ENCODE assay signal across 23 mouse cellular contexts in the genomic region with DNA sequence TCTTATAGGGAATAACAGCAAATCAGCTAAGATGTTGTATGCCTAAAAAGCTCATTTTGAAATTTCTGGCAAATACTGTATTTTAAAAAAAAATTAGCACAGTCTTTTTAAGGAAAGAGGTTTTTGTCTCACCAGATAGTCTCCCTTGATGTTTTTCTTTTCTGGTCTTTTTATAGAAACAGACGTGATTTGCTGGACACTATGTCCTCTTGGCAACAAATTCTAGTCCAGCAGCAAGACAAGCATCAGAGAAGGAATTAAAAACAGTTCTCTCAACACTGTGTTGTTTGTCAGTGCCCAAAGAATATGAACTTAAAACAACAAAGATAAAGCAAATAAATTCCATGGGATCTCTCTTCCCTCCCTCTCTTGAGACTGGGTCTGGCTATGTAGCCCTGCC.
A peak's percentile ranks its signal among the peaks of the same experiment; 100 is the strongest.
DNase-seq lines count a peak whose midpoint lies in the region; ATAC-seq lines count a peak whose summit lies in the region.
"Had no signal": no experiment of that assay in that cellular context is flagged by ENCODE, and none has a peak within 500 bp of the region (broad histone marks: within the 10 kb centered on the region; RNA-seq: fewer than 3 reads in every experiment).

No protein-coding gene starts in this region.

- peaks cover 27% of the 10 kb centered on the region for H3K4me1 ChIP-seq in heart, embryonic 15.5 days (replicated peaks)
- H3K4me1 ChIP-seq in heart, embryonic 12.5 days (replicated peaks) = peaks cover 15% of the 10 kb centered on the region
- peaks cover 17% of the 10 kb centered on the region for H3K4me1 ChIP-seq in lung, embryonic 15.5 days

- H3K36me3 ChIP-seq in heart, embryonic 15.5 days = no peaks in the 10 kb centered on the region
- H3K36me3 ChIP-seq in heart, embryonic 12.5 days = no peaks in the 10 kb centered on the region
- no peaks in the 10 kb centered on the region for H3K36me3 ChIP-seq in lung, embryonic 15.5 days
- H3K36me3 ChIP-seq: forebrain, embryonic 10.5 days had no signal

- no peaks in the 10 kb centered on the region for H3K27me3 ChIP-seq in heart, embryonic 15.5 days
- H3K27me3 ChIP-seq in heart, embryonic 12.5 days (replicated peaks) = no peaks in the 10 kb centered on the region
- H3K27me3 ChIP-seq in lung, embryonic 15.5 days = no peaks in the 10 kb centered on the region

- ATAC-seq in heart, embryonic 15.5 days (replicated peaks; ENCODE audit: insufficient number of reproducible peaks, insufficient read depth, low FRiP score, low read depth) = no peak
- no peak for ATAC-seq in heart, embryonic 12.5 days (ENCODE audit: insufficient number of reproducible peaks, low FRiP score)
- peak; percentile 39; the same call in 1 of the 2 replicates for ATAC-seq in lung, embryonic 15.5 days (ENCODE audit: borderline replicate concordance, extremely low read depth, low FRiP score, low TSS enrichment)
- ATAC-seq in granulocyte monocyte progenitor cell, adult 5-6 weeks (replicated peaks; ENCODE audit: poor library complexity, severe bottlenecking) = no peak
- ATAC-seq: hindbrain, embryonic 16.5 days; intestine, embryonic 16.5 days had no signal

- intact Hi-C loops in gastrocnemius, postnatal 36 days (cut with DNase I) = loop anchor here (10.0 kb wide), 2 partner anchors 94 to 154 kb away; a partner anchor contains a TSS

- whole genome bisulfite sequencing in heart, embryonic 15.5 days = 16% methylated on average over 1 of the region's 1 CpGs
- WGBS in heart, embryonic 12.5 days = 21% methylated on average over 1 of the region's 1 CpGs
- 31% methylated on average over 1 of the region's 1 CpGs for WGBS in lung, embryonic 15.5 days

- no peak overlapping the region for H3K4me2 ChIP-seq in heart, embryonic 15.5 days
- no peak overlapping the region for H3K4me2 ChIP-seq in heart, embryonic 12.5 days
- H3K4me2 ChIP-seq in lung, embryonic 15.5 days = no peak overlapping the region
- H3K4me2 ChIP-seq: lung, embryonic 14.5 days had no signal

- H3K9me3 ChIP-seq in heart, embryonic 15.5 days (replicated peaks) = no peaks in the 10 kb centered on the region
- H3K9me3 ChIP-seq in heart, embryonic 12.5 days (replicated peaks) = no peaks in the 10 kb centered on the region
- no peaks in the 10 kb centered on the region for H3K9me3 ChIP-seq in lung, embryonic 15.5 days
- H3K9me3 ChIP-seq: forebrain, embryonic 10.5 days; G1E had no signal

- DNase-seq in gastrocnemius, adult 18-20 months (ENCODE audit: low spot score) = peak; percentile 48
- no peak for DNase-seq in gastrocnemius, postnatal 36 days
- no peak for DNase-seq in lung, adult 18-20 months
- peak; percentile 45 for DNase-seq in lung, postnatal 25 days (ENCODE audit: low spot score)
- DNase-seq: adrenal gland, postnatal 25 days; cerebellum, adult 18-20 months; gastrocnemius, postnatal 14 days; kidney, postnatal 4 days; layer of hippocampus, adult 9-11 months; left cerebral cortex, postnatal 4 days; liver; lung, embryonic 14.5 days; right cerebral cortex, postnatal 25 days; thymus, postnatal 14 days had no signal

- H3K27ac ChIP-seq in heart, embryonic 15.5 days = peak overlapping the region; percentile 60
- H3K27ac ChIP-seq in heart, embryonic 12.5 days (ENCODE audit: poor library complexity, severe bottlenecking) = no peak overlapping the region
- no peak overlapping the region; the same call in 1 of the 2 replicates for H3K27ac ChIP-seq in lung, embryonic 15.5 days
- H3K27ac ChIP-seq: forebrain, embryonic 10.5 days; left cerebral cortex, adult 2 months had no signal

- no peak overlapping the region for H3K9ac ChIP-seq in heart, embryonic 15.5 days
- no peak overlapping the region for H3K9ac ChIP-seq in heart, embryonic 12.5 days
- H3K9ac ChIP-seq in lung, embryonic 15.5 days = no peak overlapping the region
- H3K9ac ChIP-seq: lung, embryonic 14.5 days had no signal

- no peak overlapping the region for H3K4me3 ChIP-seq in heart, embryonic 15.5 days
- H3K4me3 ChIP-seq in heart, embryonic 12.5 days = no peak overlapping the region
- H3K4me3 ChIP-seq in lung, embryonic 15.5 days = no peak overlapping the region
- H3K4me3 ChIP-seq: forebrain, embryonic 10.5 days; left cerebral cortex, adult 2 months had no signal

Comparison
In these comparisons a context has a peak if more than half of its experiments do, and no peak if none do; other contexts are left out.
1. DNase-seq: peak in gastrocnemius, adult 18-20 months (single experiment) and lung, postnatal 25 days (single experiment); none in gastrocnemius, postnatal 36 days (0 of 2) and lung, adult 18-20 months (0 of 2).